Mouse (Mus musculus) Patski (cell line): Measurements from ENCODE around the gene Olfr1412. TPM values are rescaled to one million over a fixed set of nuclear protein-coding genes. Genes with fewer than 3 reads are reported as not detected.

Source experiments
- ATAC-seq: fragments of 100-300 bp; one replicate; pipeline ENCODE4 v1.8.0; 2021
- CTCF ChIA-PET: fragments of 350-600 bp; sonication (Branson Sonifier 250); formaldehyde crosslinking; loops from one replicate; lab custom pipeline; 2022; ENCODE audit warnings: inconsistent platforms; lab: Charles Lee
- POLR2A ChIA-PET: fragments of 350-600 bp; sonication (Branson Sonifier 250); formaldehyde crosslinking; loops from one replicate; lab custom pipeline; 2022; ENCODE audit warnings: antibody characterized with exemption, inconsistent platforms; lab: Charles Lee
- DNase-seq: peaks from one replicate; pipeline ENCODE4 v3.0.0-alpha.2; 2011; ENCODE audit warnings: low read depth, low spot score
- H3K27me3 ChIP-seq: fragments of 371-371 bp; one replicate; pipeline ENCODE4 v1.5.1; 2021
- CTCF ChIP-seq: fragments of 100-300 bp; IDR thresholded peaks from one replicate; pipeline ENCODE4 v1.5.1; 2021
- in situ Hi-C: fragments of 300-500 bp; cut with MboI; formaldehyde crosslinking; loops from 3 replicates; pipeline ENCODE4 v1.11.1; 2018; ENCODE audit warnings: low pct_unique_long_range_greater_than_20kb, mixed read lengths
- polyA plus RNA-seq: library from polyadenylated mRNA; unstranded; gene quantifications from one replicate; pipeline ENCODE4 v1.2.3, GENCODE M21; 2021

The Olfr1412 gene
- not detected for polyA plus RNA-seq

DNA sequence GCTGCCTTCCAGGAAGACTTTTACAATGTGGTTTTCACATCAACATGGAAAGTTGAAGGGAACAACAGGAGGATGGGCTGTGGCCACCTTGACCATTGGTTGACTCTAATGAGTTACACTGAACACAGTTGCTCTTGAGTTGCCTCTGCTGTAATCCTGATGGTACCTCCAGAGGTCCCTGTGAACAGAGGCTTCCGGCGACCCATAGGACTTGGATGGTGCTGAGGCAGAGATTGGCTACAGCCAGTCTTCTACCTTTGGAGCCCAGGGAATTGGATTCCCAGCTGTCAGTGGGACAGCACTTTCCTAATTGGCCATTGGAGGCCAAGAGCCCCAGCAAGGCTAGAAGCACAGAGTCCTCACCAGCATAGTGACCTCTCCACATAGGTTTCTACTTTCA is at the start of gene Olfr1412:
Gene Olfr1412, plus strand, starts transcription at position 301 of the 400 bp plus-strand sequence.
- in situ Hi-C loops: no loop called here
- CTCF ChIA-PET: no interaction called here
- TF ChIP-seq CTCF: no peak
- H3K27me3 ChIP-seq: peaks cover 16% of the 10 kb centered on the region
- DNase-seq: no peak
- POLR2A ChIA-PET: no interaction called here
- no peak for ATAC-seq

GRCm38 (mm10) chr1:92536972-92537371 is 48.6 kb upstream of the Olfr1412 start:
- no peak for TF ChIP-seq CTCF
- no peak for DNase-seq
- ChIA-PET POLR2A (no interaction called here), CTCF (interaction anchor here (1.8 kb wide), 1 partner anchor 15 kb away, joined by 5 read pairs; no protein-coding TSS in a partner anchor)
- in situ Hi-C loops: no loop called here
- ATAC-seq: no peak
- peaks cover 6% of the 10 kb centered on the region for H3K27me3 ChIP-seq

- no peak for DNase-seq
- no peak for ATAC-seq
- H3K27me3 ChIP-seq: peaks cover 6% of the 10 kb centered on the region
- no peak for TF ChIP-seq CTCF
- ChIA-PET CTCF (no interaction called here), POLR2A (no interaction called here)
- in situ Hi-C loops: no loop called here
Measured at GRCm38 (mm10) chr1:92539071-92539470, 46.5 kb upstream of the Olfr1412 start.

- ATAC-seq: no peak
- CTCF ChIA-PET: no interaction called here
- POLR2A ChIA-PET: no interaction called here
- H3K27me3 ChIP-seq: no peaks in the 10 kb centered on the region
- TF ChIP-seq CTCF: no peak
- DNase-seq: peak; percentile 24
- in situ Hi-C loops: no loop called here
Measured at GRCm38 (mm10) chr1:92545929-92546328, 39.6 kb upstream of the Olfr1412 start.

- in situ Hi-C loops: no loop called here
- ChIA-PET POLR2A (no interaction called here), CTCF (no interaction called here)
- TF ChIP-seq CTCF: no peak
- no peak for DNase-seq
- ATAC-seq: no peak
- H3K27me3 ChIP-seq: peaks cover 16% of the 10 kb centered on the region
Measured at GRCm38 (mm10) chr1:92571022-92571421, 14.6 kb upstream of the Olfr1412 start, which contains the start of gene Olfr1413. Gene Olfr1413 (plus strand): TSS chr1:92571322.

DNA sequence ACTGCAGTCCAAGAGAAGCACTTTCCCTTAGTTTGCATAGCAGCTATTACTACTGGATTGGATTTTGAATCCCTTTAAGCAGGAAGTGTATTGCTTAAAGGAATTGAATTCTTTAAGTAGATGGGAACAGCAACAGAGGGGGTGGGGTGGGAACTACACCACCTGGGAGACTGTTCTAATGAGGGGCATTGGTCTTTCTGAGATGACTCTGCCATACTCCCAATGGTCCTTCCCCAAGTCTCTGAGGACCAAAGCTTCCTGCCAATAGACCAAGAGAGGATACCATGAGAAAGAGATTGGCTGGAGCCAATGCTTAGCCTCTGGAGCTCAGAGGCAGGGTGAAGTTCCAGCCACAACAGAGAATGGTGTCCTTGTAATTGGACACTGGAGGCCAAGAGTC is 8.5 kb downstream of the Olfr1412 start, which contains the start of gene Olfr1411:
Gene Olfr1411, plus strand, starts transcription at position 301 of the 400 bp plus-strand sequence.
- ChIA-PET POLR2A (no interaction called here), CTCF (no interaction called here)
- in situ Hi-C loops: no loop called here
- peaks cover 30% of the 10 kb centered on the region for H3K27me3 ChIP-seq
- ATAC-seq (no peak), DNase-seq (no peak)
- no peak for TF ChIP-seq CTCF

GRCm38 (mm10) chr1:92596019-92596418 is 10.4 kb downstream of the Olfr1412 start:
- ATAC-seq (no peak), DNase-seq (no peak)
- CTCF ChIA-PET: no interaction called here
- in situ Hi-C loops: no loop called here
- no peak for TF ChIP-seq CTCF
- POLR2A ChIA-PET: no interaction called here
- peaks cover 33% of the 10 kb centered on the region for H3K27me3 ChIP-seq

DNA sequence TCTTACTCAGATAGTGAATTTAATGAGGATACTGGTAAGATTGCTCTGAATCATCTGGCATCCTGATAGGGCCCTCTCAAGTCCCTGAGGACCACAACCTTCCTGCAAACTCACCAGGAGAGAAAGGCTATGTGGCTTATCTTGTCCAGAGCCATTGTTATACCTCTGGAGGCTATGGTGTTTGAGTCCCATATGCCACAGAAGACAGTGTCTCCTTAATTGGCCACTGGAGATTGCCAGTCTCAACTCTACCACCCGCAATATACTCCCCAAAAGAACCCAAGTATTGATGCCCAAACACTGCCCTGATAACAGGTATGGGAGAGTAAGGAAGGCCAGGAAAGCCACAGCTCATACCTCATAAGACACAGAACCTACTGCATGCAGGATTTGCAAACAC is 19.9 kb downstream of the Olfr1412 start, which contains the start of gene Olfr1410:
Gene Olfr1410, plus strand, starts transcription at position 301 of the 400 bp plus-strand sequence.
- no peak for DNase-seq
- in situ Hi-C loops: loop anchor here (25.0 kb wide), 1 partner anchor 643 kb away; no protein-coding TSS in a partner anchor
- H3K27me3 ChIP-seq: peaks cover 30% of the 10 kb centered on the region
- no peak for ATAC-seq
- CTCF ChIA-PET: no interaction called here
- no peak for TF ChIP-seq CTCF
- POLR2A ChIA-PET: no interaction called here

- TF ChIP-seq CTCF: no peak
- H3K27me3 ChIP-seq: peaks cover 29% of the 10 kb centered on the region
- in situ Hi-C loops: loop anchor here (25.0 kb wide), 1 partner anchor 645 kb away; no protein-coding TSS in a partner anchor
- DNase-seq: no peak
- ChIA-PET CTCF (no interaction called here), POLR2A (no interaction called here)
- no peak for ATAC-seq
Measured at GRCm38 (mm10) chr1:92607711-92608110, 22.1 kb downstream of the Olfr1412 start.

- CTCF ChIA-PET: interaction anchor here (0.7 to 4.4 kb wide), 4 partner anchors 37 to 292 kb away, joined by 3 to 17 read pairs (median 4); partner anchors contain the start of genes Ankmy1 and Otos
- H3K27me3 ChIP-seq: peaks cover 18% of the 10 kb centered on the region
- in situ Hi-C loops: loop anchor here (5.0 to 25.0 kb wide), 2 partner anchors 79 to 649 kb away; no protein-coding TSS in a partner anchor
- TF ChIP-seq CTCF: peak; percentile 90
- POLR2A ChIA-PET: no interaction called here
- ATAC-seq (no peak), DNase-seq (no peak)
Measured at GRCm38 (mm10) chr1:92611008-92611407, 25.4 kb downstream of the Olfr1412 start.

DNA sequence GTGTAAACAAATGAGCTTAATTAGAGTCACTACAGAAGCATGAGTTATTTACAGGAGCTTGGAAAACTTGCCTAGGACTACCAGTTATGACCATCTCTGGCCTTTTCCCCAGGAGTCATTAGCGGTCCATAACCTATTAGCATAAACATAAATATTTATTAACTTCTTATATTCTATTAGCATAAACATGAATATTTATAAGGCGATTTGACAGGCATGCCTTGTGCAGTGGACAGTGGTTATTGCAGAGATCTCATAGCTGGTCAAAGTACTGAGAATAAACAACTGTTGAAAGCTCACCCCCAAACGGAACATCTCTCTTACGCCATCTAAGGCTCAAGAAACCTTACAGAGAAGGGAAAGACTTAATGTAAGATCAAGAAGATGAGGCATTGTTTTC is 27.6 kb downstream of the Olfr1412 start:
- TF ChIP-seq CTCF: no peak
- DNase-seq (no peak), ATAC-seq (no peak)
- ChIA-PET CTCF (interaction anchor here (2.2 to 4.4 kb wide), 4 partner anchors 18 to 221 kb away, joined by 5 to 17 read pairs (median 12); partner anchors contain the start of gene Otos), POLR2A (no interaction called here)
- in situ Hi-C loops: loop anchor here (5.0 to 25.0 kb wide), 2 partner anchors 81 to 651 kb away; no protein-coding TSS in a partner anchor
- H3K27me3 ChIP-seq: peaks cover 18% of the 10 kb centered on the region
